Mouse (Mus musculus): Measurements from ENCODE around the gene Olfr1085.
"Not testable (repeated sequence)": the region's sequence is repeated elsewhere in the genome, so short reads cannot be mapped to it uniquely, and the experiment has no call there.

Gene Olfr1085

DNA sequence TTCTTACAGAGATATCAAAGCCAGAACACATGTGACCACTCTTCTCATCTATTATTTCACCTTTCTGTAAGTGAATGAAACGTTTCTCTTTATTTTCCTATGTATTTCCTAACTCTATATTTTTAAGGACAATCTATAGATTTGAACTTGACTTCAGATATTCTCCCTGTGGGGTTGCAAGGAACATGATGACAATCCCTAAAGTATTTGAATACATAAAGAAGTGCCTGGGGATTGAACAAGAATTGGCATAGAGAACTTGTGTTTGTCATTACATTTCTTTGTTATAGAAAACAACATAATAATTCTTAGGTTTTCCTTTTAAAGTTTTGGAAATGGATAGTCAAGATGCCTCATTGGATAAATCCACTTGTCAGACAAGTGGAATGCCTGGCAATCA is at the start of gene Olfr1085:
Gene Olfr1085, minus strand, starts transcription at position 101 of the 400 bp plus-strand sequence.
- no peak for DNase-seq

- no peak for DNase-seq
These were observed 36.5 kb upstream of the Olfr1085 start, which contains the start of gene Olfr1087 for GRCm38 (mm10) chr2:86698295-86698694. TSS of gene Olfr1087 (minus strand) at chr2:86698395.

DNA sequence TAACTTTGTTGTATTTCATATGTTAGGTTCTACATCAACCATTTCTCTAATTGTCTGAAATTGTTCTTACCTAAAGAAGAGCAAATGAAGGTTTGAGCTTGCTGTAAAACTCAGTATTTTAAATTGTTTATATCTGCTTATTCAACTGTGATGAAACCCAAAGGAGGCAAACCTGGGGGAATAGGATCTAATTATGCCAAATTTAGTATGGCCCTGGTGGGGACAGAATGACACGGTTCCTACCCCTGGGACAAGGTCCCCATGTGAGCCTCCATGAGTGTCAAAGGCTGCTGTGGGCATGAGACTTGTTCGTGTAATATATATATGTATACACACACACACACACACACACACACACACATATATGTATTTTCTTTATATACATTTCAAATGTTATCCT is 18.2 kb upstream of the Olfr1085 start, which contains the start of gene Olfr1086:
Gene Olfr1086, minus strand, starts transcription at position 101 of the 400 bp plus-strand sequence.
- DNase-seq = no peak

DNA sequence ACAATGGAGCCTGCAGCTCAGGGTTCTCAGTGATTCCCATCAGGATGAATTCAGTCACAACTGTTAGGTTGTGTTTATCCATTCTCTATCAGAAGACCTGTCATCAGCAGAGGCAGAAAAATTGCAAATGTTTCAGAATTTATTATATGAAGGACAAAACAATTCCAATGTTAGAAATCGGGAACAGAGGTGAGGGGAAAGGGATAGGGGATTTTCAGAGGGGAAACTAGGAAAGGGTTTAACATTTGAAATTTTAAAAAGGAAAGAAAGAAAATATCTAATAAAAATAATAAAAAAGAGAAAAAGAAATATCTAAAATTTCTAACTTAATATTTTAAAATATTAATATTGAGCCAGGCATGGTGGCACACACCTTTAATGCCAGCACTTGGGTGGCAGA is 22.2 kb downstream of the Olfr1085 start, which contains the start of gene Olfr1084:
Gene Olfr1084, minus strand, starts transcription at position 101 of the 400 bp plus-strand sequence.
- DNase-seq = not testable (repeated sequence)

All from thymus, postnatal 4 days (tissue).